Mouse (Mus musculus): ENCODE results near the gene Tmcc3. TPM values are rescaled to one million over a fixed set of nuclear protein-coding genes. Genes with fewer than 3 reads are reported as not detected.

Gene Tmcc3
- polyA plus RNA-seq, 1 experiment = 20.7 TPM

DNA sequence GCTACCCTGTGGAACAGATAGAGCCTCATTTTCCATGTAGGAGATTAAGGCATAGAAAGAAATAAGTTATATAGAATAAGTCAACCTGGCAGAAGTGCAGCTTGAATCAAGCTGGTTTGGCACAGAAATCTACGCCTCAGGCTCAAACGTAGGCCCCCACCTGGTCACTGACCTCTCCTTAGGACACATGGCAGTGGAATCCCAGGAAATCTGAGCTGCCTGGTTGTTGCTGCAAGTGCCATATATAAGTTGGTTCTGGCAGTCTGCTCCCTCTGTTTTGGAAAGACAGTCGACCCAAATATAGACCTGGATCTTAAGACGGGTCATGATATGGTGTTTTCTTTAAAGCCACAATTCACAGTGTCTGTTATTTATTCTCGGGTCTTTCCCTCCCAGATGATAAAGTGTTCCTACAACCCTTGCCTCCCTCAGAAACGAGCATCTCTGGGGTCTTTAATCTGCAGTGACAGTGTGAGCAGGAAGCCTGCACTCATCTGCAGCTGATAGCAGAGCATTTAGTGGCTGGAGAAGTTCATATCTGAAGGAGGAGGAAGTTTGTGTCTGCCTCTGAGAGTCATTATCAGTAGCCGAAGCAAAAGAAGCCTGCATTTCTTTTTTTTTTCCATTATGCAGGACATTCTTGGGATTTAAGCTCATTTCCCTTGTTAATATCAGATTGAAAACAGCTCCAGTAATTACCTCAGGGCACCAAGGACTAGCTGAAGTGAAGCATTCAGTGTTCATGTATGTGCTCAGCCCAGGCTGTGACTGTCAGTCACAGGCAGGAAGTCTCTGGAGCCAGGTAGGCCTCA is 253.9 kb downstream of the Tmcc3 start:
- no peak for DNase-seq
- H3K4me3 ChIP-seq (ENCODE audit: control insufficient read depth, insufficient read depth, low read length) = no peak overlapping the region
- no peaks in the 10 kb centered on the region for H3K27me3 ChIP-seq (ENCODE audit: control insufficient read depth, insufficient read depth, low read length)
- H3K27ac ChIP-seq (ENCODE audit: control insufficient read depth, insufficient read depth, low read length) = no peak overlapping the region
- H3K36me3 ChIP-seq (ENCODE audit: control insufficient read depth, insufficient read depth, low read length) = no peaks in the 10 kb centered on the region
- WGBS = 72% methylated on average over 7 of the region's 7 CpGs
- no peak for TF ChIP-seq POLR2A (IDR thresholded peaks at IDR 0.05; ENCODE audit: control insufficient read depth, extremely low read depth, insufficient read depth, low read length, poor library complexity)
- no peak for TF ChIP-seq CTCF (IDR thresholded peaks at IDR 0.05; ENCODE audit: borderline replicate concordance, control insufficient read depth, extremely low read depth, insufficient read depth, low read length, poor library complexity)
- no peaks in the 10 kb centered on the region for H3K4me1 ChIP-seq (replicated peaks; ENCODE audit: control insufficient read depth, insufficient read depth, low read length)

DNA sequence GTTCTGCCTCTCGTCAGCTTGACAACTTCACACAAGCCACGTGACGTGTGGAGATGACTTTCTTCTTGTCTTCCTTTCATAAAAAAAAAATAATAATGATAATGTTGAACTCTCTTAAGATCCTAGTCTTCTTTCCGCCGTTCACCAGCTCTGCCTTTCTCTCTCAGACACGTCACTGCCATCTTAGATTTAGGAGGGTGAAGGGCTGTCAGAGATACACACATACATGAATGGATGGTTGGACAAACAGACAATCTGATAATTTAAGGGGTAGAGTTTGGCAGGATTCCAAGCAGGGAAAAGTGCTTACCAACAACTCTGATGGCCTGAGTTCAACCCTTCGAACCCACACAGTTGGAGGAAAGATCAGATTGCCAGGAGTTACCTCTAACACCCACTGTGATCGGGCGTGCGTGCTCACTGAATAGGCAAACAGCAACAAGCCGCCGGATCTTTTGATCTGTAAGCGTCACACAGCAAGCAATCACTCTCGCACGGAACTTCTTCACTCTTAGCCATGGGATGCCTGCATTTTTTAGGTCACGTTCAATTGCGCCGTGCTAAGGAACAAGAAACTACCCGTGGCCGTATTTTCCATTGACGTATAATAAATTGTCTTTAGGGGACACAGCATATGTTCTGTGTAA is 254.6 kb downstream of the Tmcc3 start:
- no peak overlapping the region for H3K27ac ChIP-seq (ENCODE audit: control insufficient read depth, insufficient read depth, low read length)
- H3K36me3 ChIP-seq (ENCODE audit: control insufficient read depth, insufficient read depth, low read length) = no peaks in the 10 kb centered on the region
- no peak for TF ChIP-seq POLR2A (IDR thresholded peaks at IDR 0.05; ENCODE audit: control insufficient read depth, extremely low read depth, insufficient read depth, low read length, poor library complexity)
- no peak for TF ChIP-seq CTCF (IDR thresholded peaks at IDR 0.05; ENCODE audit: borderline replicate concordance, control insufficient read depth, extremely low read depth, insufficient read depth, low read length, poor library complexity)
- DNase-seq = no peak
- no peaks in the 10 kb centered on the region for H3K4me1 ChIP-seq (replicated peaks; ENCODE audit: control insufficient read depth, insufficient read depth, low read length)
- 92% methylated on average over 21 of the region's 21 CpGs for WGBS
- H3K4me3 ChIP-seq (ENCODE audit: control insufficient read depth, insufficient read depth, low read length) = no peak overlapping the region
- H3K27me3 ChIP-seq (ENCODE audit: control insufficient read depth, insufficient read depth, low read length) = no peaks in the 10 kb centered on the region

GRCm38 (mm10) chr10:94567251-94567650 is 255.5 kb downstream of the Tmcc3 start:
- TF ChIP-seq POLR2A (IDR thresholded peaks at IDR 0.05; ENCODE audit: control insufficient read depth, extremely low read depth, insufficient read depth, low read length, poor library complexity) = no peak
- TF ChIP-seq CTCF (IDR thresholded peaks at IDR 0.05; ENCODE audit: borderline replicate concordance, control insufficient read depth, extremely low read depth, insufficient read depth, low read length, poor library complexity) = no peak
- no peak for DNase-seq
- H3K36me3 ChIP-seq (ENCODE audit: control insufficient read depth, insufficient read depth, low read length) = no peaks in the 10 kb centered on the region
- H3K4me1 ChIP-seq (replicated peaks; ENCODE audit: control insufficient read depth, insufficient read depth, low read length) = no peaks in the 10 kb centered on the region
- WGBS = 97% methylated on average over 6 of the region's 6 CpGs
- H3K4me3 ChIP-seq (ENCODE audit: control insufficient read depth, insufficient read depth, low read length) = no peak overlapping the region
- no peak overlapping the region for H3K27ac ChIP-seq (ENCODE audit: control insufficient read depth, insufficient read depth, low read length)
- H3K27me3 ChIP-seq (ENCODE audit: control insufficient read depth, insufficient read depth, low read length) = no peaks in the 10 kb centered on the region

DNA sequence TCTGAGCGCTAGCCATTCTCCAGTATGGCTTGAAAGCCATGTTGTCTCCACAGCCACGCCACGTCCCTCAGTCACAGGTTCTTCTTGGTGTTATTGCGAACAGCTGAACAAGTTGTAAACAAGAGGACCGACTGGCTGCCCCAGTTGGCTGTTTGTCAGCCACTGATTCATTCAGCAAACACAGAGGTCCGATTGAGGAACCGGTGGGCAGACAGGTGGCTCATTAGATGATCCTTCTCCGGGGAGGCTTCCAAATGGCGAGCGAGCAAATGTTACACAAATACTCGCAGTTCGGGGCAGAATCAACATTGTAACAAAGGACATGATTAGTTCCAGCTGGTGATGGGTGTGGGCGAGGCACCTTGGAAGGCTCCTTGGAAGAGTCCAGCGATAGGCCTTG is 256.2 kb downstream of the Tmcc3 start:
- H3K36me3 ChIP-seq (ENCODE audit: control insufficient read depth, insufficient read depth, low read length) = no peaks in the 10 kb centered on the region
- 95% methylated on average over 14 of the region's 14 CpGs for WGBS
- H3K4me1 ChIP-seq (replicated peaks; ENCODE audit: control insufficient read depth, insufficient read depth, low read length) = no peaks in the 10 kb centered on the region
- H3K27ac ChIP-seq (ENCODE audit: control insufficient read depth, insufficient read depth, low read length) = no peak overlapping the region
- TF ChIP-seq POLR2A (IDR thresholded peaks at IDR 0.05; ENCODE audit: control insufficient read depth, extremely low read depth, insufficient read depth, low read length, poor library complexity) (no peak), CTCF (IDR thresholded peaks at IDR 0.05; ENCODE audit: borderline replicate concordance, control insufficient read depth, extremely low read depth, insufficient read depth, low read length, poor library complexity) (no peak)
- no peak overlapping the region for H3K4me3 ChIP-seq (ENCODE audit: control insufficient read depth, insufficient read depth, low read length)
- no peaks in the 10 kb centered on the region for H3K27me3 ChIP-seq (ENCODE audit: control insufficient read depth, insufficient read depth, low read length)
- no peak for DNase-seq

DNA sequence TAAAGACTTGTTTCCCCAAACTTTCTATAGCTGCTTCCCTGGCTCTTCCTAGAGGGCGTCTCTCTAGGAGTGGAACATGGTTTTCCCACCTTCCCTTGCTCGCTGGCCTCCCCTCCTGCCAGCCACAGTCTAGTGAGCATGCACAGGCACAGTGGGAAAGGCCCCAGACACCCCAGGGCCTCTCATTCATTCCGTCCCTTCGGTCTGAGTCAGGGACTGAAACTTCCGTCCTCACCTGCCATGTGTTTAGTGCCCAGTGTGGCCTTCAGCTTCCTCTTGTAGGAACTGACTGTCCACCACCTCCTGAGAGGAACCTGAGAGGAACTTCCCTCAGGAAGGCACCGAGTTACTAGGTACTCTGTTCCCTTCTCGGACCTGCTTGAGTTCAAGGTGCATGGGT is 257.1 kb downstream of the Tmcc3 start:
- Histone ChIP-seq H3K36me3 (ENCODE audit: control insufficient read depth, insufficient read depth, low read length) (no peaks in the 10 kb centered on the region), H3K4me1 (replicated peaks; ENCODE audit: control insufficient read depth, insufficient read depth, low read length) (no peaks in the 10 kb centered on the region), H3K27me3 (ENCODE audit: control insufficient read depth, insufficient read depth, low read length) (no peaks in the 10 kb centered on the region), H3K27ac (ENCODE audit: control insufficient read depth, insufficient read depth, low read length) (no peak overlapping the region), H3K4me3 (ENCODE audit: control insufficient read depth, insufficient read depth, low read length) (no peak overlapping the region)
- TF ChIP-seq POLR2A (IDR thresholded peaks at IDR 0.05; ENCODE audit: control insufficient read depth, extremely low read depth, insufficient read depth, low read length, poor library complexity) = no peak
- no peak for TF ChIP-seq CTCF (IDR thresholded peaks at IDR 0.05; ENCODE audit: borderline replicate concordance, control insufficient read depth, extremely low read depth, insufficient read depth, low read length, poor library complexity)
- DNase-seq = no peak
- 85% methylated on average over 7 of the region's 7 CpGs for WGBS

DNA sequence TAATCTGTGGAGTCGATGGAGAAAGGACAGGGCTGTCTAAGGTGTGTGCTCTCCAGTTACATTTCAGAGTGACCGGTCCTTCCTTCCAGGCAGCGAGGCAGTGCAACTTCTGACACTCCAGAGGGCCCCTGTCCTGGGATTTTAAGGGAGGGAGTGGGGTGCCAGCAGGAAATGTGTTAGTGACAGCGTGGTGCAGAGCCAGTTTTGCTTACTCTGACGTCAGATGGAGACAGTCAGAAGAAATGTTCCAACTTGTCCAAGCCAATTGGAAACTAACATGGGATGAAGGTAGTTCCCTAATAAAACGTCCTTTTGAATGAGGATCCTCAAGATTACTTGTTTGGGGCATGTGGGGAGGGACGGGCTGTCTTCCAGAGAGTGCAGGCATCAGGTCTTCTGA is 258.0 kb downstream of the Tmcc3 start:
- H3K4me1 ChIP-seq (replicated peaks; ENCODE audit: control insufficient read depth, insufficient read depth, low read length) = no peaks in the 10 kb centered on the region
- WGBS = 88% methylated on average over 7 of the region's 7 CpGs
- H3K27me3 ChIP-seq (ENCODE audit: control insufficient read depth, insufficient read depth, low read length) = no peaks in the 10 kb centered on the region
- no peak for DNase-seq
- no peak overlapping the region for H3K4me3 ChIP-seq (ENCODE audit: control insufficient read depth, insufficient read depth, low read length)
- no peak overlapping the region for H3K27ac ChIP-seq (ENCODE audit: control insufficient read depth, insufficient read depth, low read length)
- TF ChIP-seq POLR2A (IDR thresholded peaks at IDR 0.05; ENCODE audit: control insufficient read depth, extremely low read depth, insufficient read depth, low read length, poor library complexity) = no peak
- TF ChIP-seq CTCF (IDR thresholded peaks at IDR 0.05; ENCODE audit: borderline replicate concordance, control insufficient read depth, extremely low read depth, insufficient read depth, low read length, poor library complexity) = no peak
- no peaks in the 10 kb centered on the region for H3K36me3 ChIP-seq (ENCODE audit: control insufficient read depth, insufficient read depth, low read length)

Data from thymus, adult 2 months (tissue).